Mouse (Mus musculus): ENCODE results near the gene Pnkp.
A peak's percentile ranks its signal among the peaks of the same experiment; 100 is the strongest.
"Not testable (repeated sequence)": the region's sequence is repeated elsewhere in the genome, so short reads cannot be mapped to it uniquely, and the experiment has no call there.

Gene Pnkp

GRCm38 (mm10) chr7:44869697-44870528 is 13.0 kb downstream of the Pnkp start, which contains the start of gene Ptov1:
Gene Ptov1 (minus strand): TSS chr7:44869788.
- peak; percentile 80 for DNase-seq (ENCODE audit: low read depth, low spot score)

- no peak for DNase-seq (ENCODE audit: low read depth, low spot score)
Measured at GRCm38 (mm10) chr7:44870614-44871013, 13.7 kb downstream of the Pnkp start.

GRCm38 (mm10) chr7:44871181-44871580 is 14.2 kb downstream of the Pnkp start:
- DNase-seq (ENCODE audit: low read depth, low spot score), result no peak

- not testable (repeated sequence) for DNase-seq (ENCODE audit: low read depth, low spot score)
Measured at GRCm38 (mm10) chr7:44871774-44872173, 14.8 kb downstream of the Pnkp start.

GRCm38 (mm10) chr7:44877833-44878232 is 20.9 kb downstream of the Pnkp start:
- DNase-seq (ENCODE audit: low read depth, low spot score), result no peak

GRCm38 (mm10) chr7:44883036-44883435 is 26.1 kb downstream of the Pnkp start:
- DNase-seq (ENCODE audit: low read depth, low spot score), result no peak

- no peak for DNase-seq (ENCODE audit: low read depth, low spot score)
Measured at GRCm38 (mm10) chr7:44884637-44885036, 27.7 kb downstream of the Pnkp start.

GRCm38 (mm10) chr7:44886964-44887363 is 30.0 kb downstream of the Pnkp start:
- DNase-seq (ENCODE audit: low read depth, low spot score), result no peak

- no peak for DNase-seq (ENCODE audit: low read depth, low spot score)
Measured at GRCm38 (mm10) chr7:44888256-44889105, 31.5 kb downstream of the Pnkp start.

- peak; percentile 14 for DNase-seq (ENCODE audit: low read depth, low spot score)
Measured at GRCm38 (mm10) chr7:44890180-44890579, 33.2 kb downstream of the Pnkp start.

- no peak for DNase-seq (ENCODE audit: low read depth, low spot score)
Measured at GRCm38 (mm10) chr7:44890737-44891136, 33.8 kb downstream of the Pnkp start.

GRCm38 (mm10) chr7:44891611-44892010 is 34.7 kb downstream of the Pnkp start:
- peak; percentile 48 for DNase-seq (ENCODE audit: low read depth, low spot score)

GRCm38 (mm10) chr7:44892276-44892921 is 35.5 kb downstream of the Pnkp start, which contains the start of gene Med25:
Gene Med25 (minus strand): TSS chr7:44892712.
- peak; percentile 95 for DNase-seq (ENCODE audit: low read depth, low spot score)

GRCm38 (mm10) chr7:44893197-44893596 is 36.3 kb downstream of the Pnkp start:
- peak; percentile 17 for DNase-seq (ENCODE audit: low read depth, low spot score)

- DNase-seq (ENCODE audit: low read depth, low spot score), result no peak
Measured at GRCm38 (mm10) chr7:44894175-44894574, 37.2 kb downstream of the Pnkp start.

GRCm38 (mm10) chr7:44895206-44895592 is 38.3 kb downstream of the Pnkp start:
- DNase-seq (ENCODE audit: low read depth, low spot score), result no peak

GRCm38 (mm10) chr7:44895593-44896434 is 38.9 kb downstream of the Pnkp start, which contains the start of gene Fuz:
Gene Fuz (plus strand): TSS chr7:44896079.
- peak; percentile 98 for DNase-seq (ENCODE audit: low read depth, low spot score)

GRCm38 (mm10) chr7:44896499-44896898 is 39.6 kb downstream of the Pnkp start:
- DNase-seq (ENCODE audit: low read depth, low spot score), result no peak

- peak; percentile 31 for DNase-seq (ENCODE audit: low read depth, low spot score)
Measured at GRCm38 (mm10) chr7:44898607-44899006, 41.7 kb downstream of the Pnkp start.

- DNase-seq (ENCODE audit: low read depth, low spot score), result no peak
Measured at GRCm38 (mm10) chr7:44900632-44901031, 43.7 kb downstream of the Pnkp start.

- peak; percentile 82 for DNase-seq (ENCODE audit: low read depth, low spot score)
Measured at GRCm38 (mm10) chr7:44901230-44901722, 44.3 kb downstream of the Pnkp start.
